Mouse (Mus musculus): ENCODE measurements at regions not wholly inside any gene's neighbourhood (a gene's known extent, or its start where the extent isn't known, plus 50 kb on each side); places are given as distances from the start of the nearest gene placed in this dataset.

DNA sequence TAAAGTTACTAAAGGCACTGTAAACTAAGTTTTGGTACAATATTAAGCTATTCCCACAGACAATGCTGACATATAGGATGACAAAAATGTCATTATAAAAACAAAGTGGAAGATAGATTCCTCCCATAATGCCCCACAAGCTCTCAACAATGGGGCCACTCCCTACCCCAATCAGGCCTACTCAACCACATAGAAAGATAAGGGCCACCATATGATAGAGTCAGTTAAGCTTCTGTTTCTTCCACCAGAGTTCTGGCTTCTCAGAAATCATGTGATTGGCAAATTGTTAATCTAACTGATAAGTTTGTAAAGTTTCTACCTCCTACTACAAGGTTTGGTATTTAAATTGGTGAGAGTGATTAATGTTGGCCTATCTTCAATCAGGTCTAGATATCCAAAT lies 1534.6 kb downstream of the Epha7 start:
- Histone ChIP-seq H3K9ac (ENCODE audit: low read length) (no peak overlapping the region), H3K4me2 (ENCODE audit: low read depth, low read length) (no peak overlapping the region), H3K9me3 (ENCODE audit: control insufficient read depth, low read length) (no peaks in the 10 kb centered on the region), H3K36me3 (ENCODE audit: control insufficient read depth, insufficient read depth, low read length) (no peaks in the 10 kb centered on the region), H3K4me1 (replicated peaks; ENCODE audit: control insufficient read depth, insufficient read depth, low read length) (no peaks in the 10 kb centered on the region), H3K27me3 (ENCODE audit: control insufficient read depth, insufficient read depth, low read depth, low read length) (no peaks in the 10 kb centered on the region), H3K27ac (ENCODE audit: low read length) (no peak overlapping the region), H3K4me3 (ENCODE audit: low read length) (no peak overlapping the region)
- no peak for ATAC-seq (ENCODE audit: low read depth)

Data from lung, embryonic 16.5 days (tissue).